Mouse (Mus musculus): ENCODE results near the gene Kcnj5. TPM values are rescaled to one million over a fixed set of nuclear protein-coding genes. Genes with fewer than 3 reads are reported as not detected.

Kcnj5 gene
- polyA plus RNA-seq, 1 experiment from 2014 or later, result 0.73 TPM

DNA sequence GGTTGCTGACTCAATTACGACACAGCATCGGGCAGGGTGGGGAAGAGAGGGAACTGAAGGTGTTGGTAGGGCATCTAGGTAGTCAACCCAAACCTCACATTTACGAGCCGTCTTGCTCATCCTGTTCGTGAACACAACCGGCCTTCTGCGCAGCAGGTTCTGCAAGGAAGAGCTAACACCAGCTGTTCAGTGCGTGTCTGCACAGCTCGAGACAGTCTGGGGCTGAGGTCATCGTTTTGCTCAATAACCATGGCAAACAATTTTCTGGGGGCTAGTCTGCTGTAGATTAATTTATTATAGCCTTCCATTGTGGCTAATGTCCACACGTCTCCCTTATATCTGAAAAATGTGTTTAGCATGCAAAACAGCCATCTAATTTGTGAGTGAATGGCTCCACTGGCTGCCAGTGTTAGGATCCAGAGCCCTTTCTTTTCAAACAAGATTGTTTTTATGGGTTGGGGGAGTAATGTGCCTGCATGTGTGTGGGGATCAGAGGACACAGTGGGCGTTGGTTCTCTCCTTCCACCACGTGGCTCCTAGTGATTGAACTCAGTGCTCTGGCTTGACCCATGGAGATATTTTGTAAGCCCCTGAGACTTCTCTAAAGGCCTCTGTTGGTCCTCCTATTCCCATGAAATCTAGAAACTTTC is 41.5 kb downstream of the Kcnj5 start:
- Histone ChIP-seq H3K36me3 (ENCODE audit: control insufficient read depth, insufficient read depth) (no peaks in the 10 kb centered on the region), H3K4me2 (ENCODE audit: low read length) (no peak overlapping the region), H3K9me3 (ENCODE audit: control insufficient read depth, low read length) (no peaks in the 10 kb centered on the region), H3K4me1 (replicated peaks; ENCODE audit: control insufficient read depth, insufficient read depth, low read length) (peaks cover 7% of the 10 kb centered on the region; the same call in 1 of the 2 replicates), H3K27ac (ENCODE audit: low read length) (no peak overlapping the region), H3K9ac (replicated peaks; ENCODE audit: low read depth, low read length) (no peak overlapping the region), H3K4me3 (replicated peaks; ENCODE audit: low read length) (no peak overlapping the region), H3K27me3 (replicated peaks; ENCODE audit: control insufficient read depth, insufficient read depth, low read length) (no peaks in the 10 kb centered on the region)
- WGBS, result 52% methylated on average over 13 of the region's 13 CpGs
- peak; percentile 55; the same call in 1 of the 2 replicates for ATAC-seq

DNA sequence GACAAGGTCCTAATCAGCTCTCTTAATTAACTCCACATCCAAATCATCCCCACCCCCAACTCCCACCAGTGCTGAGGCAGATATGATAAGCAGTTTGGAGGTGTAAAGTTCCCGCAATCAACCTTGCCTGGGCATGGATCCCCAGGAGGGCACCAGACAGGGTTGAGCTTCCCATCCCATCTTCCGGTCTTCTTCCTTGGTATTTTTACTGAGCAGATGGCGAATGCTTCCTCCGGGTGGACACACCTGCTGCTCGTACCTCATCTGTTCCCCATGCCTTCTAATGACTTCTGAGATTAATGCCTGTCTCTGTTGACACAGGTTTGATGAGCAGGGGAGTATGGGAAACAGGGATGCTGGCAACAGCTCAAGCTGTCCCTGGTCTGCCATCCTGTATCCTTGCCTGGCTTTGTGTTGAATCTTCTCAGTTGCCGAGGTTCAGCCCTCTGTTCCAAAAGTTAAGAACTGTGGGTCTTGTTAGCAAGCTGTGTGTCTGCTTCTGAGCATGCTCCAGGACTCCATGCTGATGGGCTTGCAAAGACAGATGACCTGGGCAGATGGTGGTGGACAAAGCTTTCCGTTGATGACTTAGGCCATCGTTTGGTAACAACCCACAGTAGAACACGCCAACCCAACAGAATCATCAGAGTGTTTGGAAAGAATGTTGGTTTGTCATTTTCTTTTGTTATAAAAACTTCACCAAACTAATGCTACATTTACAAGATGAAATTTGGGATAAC is 48.9 kb downstream of the Kcnj5 start:
- Histone ChIP-seq H3K27ac (ENCODE audit: low read length) (no peak overlapping the region), H3K9ac (replicated peaks; ENCODE audit: low read depth, low read length) (no peak overlapping the region), H3K4me2 (ENCODE audit: low read length) (no peak overlapping the region), H3K4me1 (replicated peaks; ENCODE audit: control insufficient read depth, insufficient read depth, low read length) (no peaks in the 10 kb centered on the region), H3K27me3 (replicated peaks; ENCODE audit: control insufficient read depth, insufficient read depth, low read length) (no peaks in the 10 kb centered on the region), H3K9me3 (ENCODE audit: control insufficient read depth, low read length) (no peaks in the 10 kb centered on the region), H3K36me3 (ENCODE audit: control insufficient read depth, insufficient read depth) (no peaks in the 10 kb centered on the region), H3K4me3 (replicated peaks; ENCODE audit: low read length) (no peak overlapping the region)
- 90% methylated on average over 9 of the region's 9 CpGs for WGBS
- ATAC-seq, result no peak

DNA sequence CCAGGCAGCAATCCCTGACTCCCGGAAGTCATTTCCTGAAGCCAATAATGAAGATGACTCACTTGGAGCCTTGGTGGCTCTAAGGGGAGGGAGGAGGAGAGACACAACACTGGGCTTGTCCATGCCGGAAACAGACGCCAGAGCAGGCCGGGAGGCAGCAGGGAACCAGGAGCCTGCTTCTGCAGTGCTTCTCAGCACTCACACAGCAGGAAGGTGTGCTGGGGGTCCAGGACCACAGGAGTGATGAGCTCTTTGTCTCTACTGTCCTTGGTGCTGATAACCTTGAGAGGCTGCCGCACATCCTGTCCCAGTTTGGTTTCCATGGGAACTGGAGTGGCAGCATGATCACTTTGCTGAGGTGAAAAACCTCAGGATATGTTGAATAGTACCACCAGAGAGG is 51.5 kb downstream of the Kcnj5 start:
- Histone ChIP-seq H3K9ac (replicated peaks; ENCODE audit: low read depth, low read length) (no peak overlapping the region), H3K27me3 (replicated peaks; ENCODE audit: control insufficient read depth, insufficient read depth, low read length) (no peaks in the 10 kb centered on the region), H3K4me3 (replicated peaks; ENCODE audit: low read length) (no peak overlapping the region), H3K9me3 (ENCODE audit: control insufficient read depth, low read length) (no peaks in the 10 kb centered on the region), H3K4me2 (ENCODE audit: low read length) (no peak overlapping the region), H3K4me1 (replicated peaks; ENCODE audit: control insufficient read depth, insufficient read depth, low read length) (no peaks in the 10 kb centered on the region), H3K36me3 (ENCODE audit: control insufficient read depth, insufficient read depth) (no peaks in the 10 kb centered on the region), H3K27ac (ENCODE audit: low read length) (no peak overlapping the region)
- 42% methylated on average over 5 of the region's 5 CpGs for WGBS
- ATAC-seq, result no peak

DNA sequence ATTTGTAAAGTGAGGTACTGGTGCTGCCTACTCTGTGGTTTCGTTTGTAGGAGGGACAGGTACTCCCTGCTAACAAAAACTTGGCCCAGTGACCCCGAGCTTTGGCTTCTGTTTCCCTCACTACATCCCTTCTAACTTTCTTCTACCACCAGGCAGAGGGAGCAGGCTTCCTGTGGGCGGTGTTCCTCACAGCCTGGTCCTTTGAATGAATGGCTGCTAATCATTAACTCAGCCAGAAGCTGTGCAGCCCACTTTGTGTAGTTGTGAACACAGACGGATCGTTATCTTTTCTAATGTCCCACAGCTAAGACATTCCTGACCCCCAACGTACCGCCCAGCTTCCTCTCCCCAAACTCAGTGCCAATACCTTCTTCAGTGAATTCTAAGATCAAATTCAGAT is 52.5 kb downstream of the Kcnj5 start:
- ATAC-seq, result no peak
- 27% methylated on average over 7 of the region's 7 CpGs for WGBS
- no peaks in the 10 kb centered on the region for H3K4me1 ChIP-seq (replicated peaks; ENCODE audit: control insufficient read depth, insufficient read depth, low read length)

DNA sequence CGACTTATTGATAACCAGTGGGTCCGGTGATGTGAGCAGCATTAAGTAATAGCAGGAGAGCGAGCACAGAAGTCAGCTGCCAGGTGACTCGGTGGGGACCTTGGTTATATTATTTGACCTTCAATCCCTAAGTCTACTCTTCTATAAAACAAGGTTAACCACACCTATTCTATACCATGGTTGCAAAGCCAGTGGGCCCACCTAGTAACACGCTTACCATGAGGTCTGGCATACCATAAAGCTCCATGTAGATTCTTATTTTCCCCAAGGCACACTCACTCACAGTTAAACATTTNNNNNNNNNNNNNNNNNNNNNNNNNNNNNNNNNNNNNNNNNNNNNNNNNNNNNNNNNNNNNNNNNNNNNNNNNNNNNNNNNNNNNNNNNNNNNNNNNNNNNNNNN is 60.6 kb downstream of the Kcnj5 start:
- Histone ChIP-seq H3K27ac (ENCODE audit: low read length) (no peak overlapping the region), H3K27me3 (replicated peaks; ENCODE audit: control insufficient read depth, insufficient read depth, low read length) (no peaks in the 10 kb centered on the region), H3K9me3 (ENCODE audit: control insufficient read depth, low read length) (no peaks in the 10 kb centered on the region), H3K4me3 (replicated peaks; ENCODE audit: low read length) (no peak overlapping the region), H3K36me3 (ENCODE audit: control insufficient read depth, insufficient read depth) (no peaks in the 10 kb centered on the region), H3K4me2 (ENCODE audit: low read length) (no peak overlapping the region), H3K9ac (replicated peaks; ENCODE audit: low read depth, low read length) (no peak overlapping the region), H3K4me1 (replicated peaks; ENCODE audit: control insufficient read depth, insufficient read depth, low read length) (no peaks in the 10 kb centered on the region)
- ATAC-seq, result no peak
- 91% methylated on average over 5 of the region's 5 CpGs for WGBS

More for the DNA sequence above, 52.5 kb downstream of the Kcnj5 start:
- Histone ChIP-seq H3K4me3 (replicated peaks; ENCODE audit: low read length) (no peak overlapping the region), H3K9ac (replicated peaks; ENCODE audit: low read depth, low read length) (no peak overlapping the region), H3K4me2 (ENCODE audit: low read length) (no peak overlapping the region), H3K27ac (ENCODE audit: low read length) (no peak overlapping the region), H3K27me3 (replicated peaks; ENCODE audit: control insufficient read depth, insufficient read depth, low read length) (no peaks in the 10 kb centered on the region), H3K36me3 (ENCODE audit: control insufficient read depth, insufficient read depth) (no peaks in the 10 kb centered on the region), H3K9me3 (ENCODE audit: control insufficient read depth, low read length) (no peaks in the 10 kb centered on the region)

DNA sequence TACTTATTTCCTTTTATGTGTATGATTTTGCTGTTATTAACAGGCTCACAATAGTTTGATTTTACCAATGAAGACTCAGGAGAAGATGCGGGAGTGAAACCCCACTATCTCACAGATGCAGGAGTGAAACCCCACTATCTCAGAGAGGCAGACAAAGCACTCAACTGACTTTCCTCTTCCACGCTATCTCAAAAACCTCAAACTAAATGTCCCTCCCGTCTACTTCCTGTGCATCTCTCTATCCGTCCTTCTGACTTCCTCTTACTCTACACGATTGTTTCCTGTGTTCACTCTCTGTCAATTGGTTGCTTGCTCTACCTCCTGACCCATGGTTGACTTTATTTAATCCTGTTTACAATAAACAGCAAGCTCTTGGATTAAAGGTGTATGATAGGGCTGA is 63.7 kb downstream of the Kcnj5 start:
- no peak for ATAC-seq
- Histone ChIP-seq H3K9me3 (ENCODE audit: control insufficient read depth, low read length) (no peaks in the 10 kb centered on the region), H3K4me2 (ENCODE audit: low read length) (no peak overlapping the region), H3K4me3 (replicated peaks; ENCODE audit: low read length) (no peak overlapping the region), H3K27me3 (replicated peaks; ENCODE audit: control insufficient read depth, insufficient read depth, low read length) (no peaks in the 10 kb centered on the region), H3K27ac (ENCODE audit: low read length) (no peak overlapping the region), H3K4me1 (replicated peaks; ENCODE audit: control insufficient read depth, insufficient read depth, low read length) (no peaks in the 10 kb centered on the region), H3K9ac (replicated peaks; ENCODE audit: low read depth, low read length) (no peak overlapping the region), H3K36me3 (ENCODE audit: control insufficient read depth, insufficient read depth) (no peaks in the 10 kb centered on the region)
- 92% methylated on average over 5 of the region's 5 CpGs for WGBS

DNA sequence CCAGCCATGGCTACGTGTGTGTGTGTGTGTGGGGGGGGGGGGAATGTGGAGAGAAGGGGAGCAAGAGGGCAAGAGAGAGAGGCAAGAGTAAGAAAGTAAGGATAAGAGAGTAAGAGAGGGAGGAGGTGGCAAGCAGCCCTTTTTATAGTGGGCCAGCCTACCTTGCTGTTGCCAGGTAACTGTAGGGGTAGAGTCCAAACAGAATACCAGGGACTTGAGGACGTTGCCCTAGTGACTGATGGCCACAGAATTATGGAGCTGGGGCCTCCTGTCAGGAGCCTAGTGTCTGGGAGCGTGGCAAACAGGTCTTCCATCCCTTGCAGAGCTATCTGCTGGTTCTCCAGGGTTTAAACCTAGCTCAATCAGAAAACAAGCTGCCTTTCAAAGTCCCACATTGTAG is 64.4 kb downstream of the Kcnj5 start:
- ATAC-seq, result no peak
- 68% methylated on average over 3 of the region's 3 CpGs for WGBS
- no peak overlapping the region for H3K9ac ChIP-seq (replicated peaks; ENCODE audit: low read depth, low read length)

DNA sequence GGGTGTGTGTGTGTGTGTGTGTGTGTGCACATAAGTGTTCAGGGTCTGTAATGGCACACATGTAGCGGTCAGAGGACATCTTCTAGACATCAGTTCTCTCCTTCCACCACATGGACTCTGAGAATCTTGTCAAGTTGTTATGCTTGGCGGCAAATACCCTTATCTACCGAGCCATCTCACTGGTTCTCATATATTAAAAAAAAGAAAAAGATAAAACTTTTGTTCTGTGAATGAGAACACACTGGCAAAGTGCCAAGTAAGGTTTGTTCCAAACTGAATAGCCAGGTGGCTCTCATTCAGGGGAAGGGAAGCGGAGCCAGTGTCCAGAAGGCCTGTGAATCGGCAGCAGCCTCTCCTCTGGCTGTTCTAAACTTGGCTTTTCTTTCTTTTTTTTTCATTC is 66.1 kb downstream of the Kcnj5 start:
- WGBS, result 85% methylated on average over 5 of the region's 5 CpGs
- H3K36me3 ChIP-seq (ENCODE audit: control insufficient read depth, insufficient read depth), result no peaks in the 10 kb centered on the region
- no peak for ATAC-seq

More for the DNA sequence above, 64.4 kb downstream of the Kcnj5 start:
- Histone ChIP-seq H3K4me1 (replicated peaks; ENCODE audit: control insufficient read depth, insufficient read depth, low read length) (no peaks in the 10 kb centered on the region), H3K4me2 (ENCODE audit: low read length) (no peak overlapping the region), H3K9me3 (ENCODE audit: control insufficient read depth, low read length) (no peaks in the 10 kb centered on the region), H3K27me3 (replicated peaks; ENCODE audit: control insufficient read depth, insufficient read depth, low read length) (no peaks in the 10 kb centered on the region), H3K27ac (ENCODE audit: low read length) (no peak overlapping the region), H3K4me3 (replicated peaks; ENCODE audit: low read length) (no peak overlapping the region), H3K36me3 (ENCODE audit: control insufficient read depth, insufficient read depth) (no peaks in the 10 kb centered on the region)

DNA sequence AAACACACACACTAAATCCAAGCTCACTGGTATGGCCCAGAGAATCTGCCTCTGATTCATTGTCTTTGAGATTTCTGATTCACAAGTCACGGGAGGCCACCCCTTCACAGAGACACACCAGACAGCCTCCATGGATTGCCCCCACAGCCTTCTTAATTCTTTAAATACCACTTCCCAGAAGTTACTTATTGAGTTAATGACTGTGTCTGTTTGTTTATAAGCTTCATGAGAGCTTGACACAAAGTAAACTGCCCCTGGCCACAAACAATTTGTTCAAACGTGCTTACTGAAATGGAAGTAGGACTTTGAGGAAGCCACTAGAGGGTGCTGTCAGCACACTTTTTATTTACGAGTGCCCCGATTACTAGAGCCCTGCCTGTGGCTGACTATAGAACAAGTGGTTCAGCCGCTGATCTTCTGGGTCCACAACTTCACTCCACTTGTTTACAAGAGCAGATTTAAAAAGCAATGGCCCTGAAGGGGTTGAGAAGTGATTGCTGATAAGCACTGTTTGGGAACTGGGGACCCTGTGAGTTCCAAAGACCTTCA is 72.2 kb downstream of the Kcnj5 start:
- 16% methylated on average over 5 of the region's 5 CpGs for WGBS
- peak; percentile 70 for ATAC-seq
- peaks cover 2% of the 10 kb centered on the region; the same call in 1 of the 2 replicates for H3K27me3 ChIP-seq (replicated peaks; ENCODE audit: control insufficient read depth, insufficient read depth, low read length)
- no peak overlapping the region for H3K27ac ChIP-seq (ENCODE audit: low read length)
- H3K4me3 ChIP-seq (replicated peaks; ENCODE audit: low read length), result no peak overlapping the region
- H3K4me2 ChIP-seq (ENCODE audit: low read length), result no peak overlapping the region
- H3K9me3 ChIP-seq (ENCODE audit: control insufficient read depth, low read length), result no peaks in the 10 kb centered on the region
- no peak overlapping the region for H3K9ac ChIP-seq (replicated peaks; ENCODE audit: low read depth, low read length)
- H3K36me3 ChIP-seq (ENCODE audit: control insufficient read depth, insufficient read depth), result no peaks in the 10 kb centered on the region
- no peaks in the 10 kb centered on the region for H3K4me1 ChIP-seq (replicated peaks; ENCODE audit: control insufficient read depth, insufficient read depth, low read length)

More for the DNA sequence above, 66.1 kb downstream of the Kcnj5 start:
- H3K27me3 ChIP-seq (replicated peaks; ENCODE audit: control insufficient read depth, insufficient read depth, low read length), result no peaks in the 10 kb centered on the region
- H3K27ac ChIP-seq (ENCODE audit: low read length), result no peak overlapping the region
- H3K4me1 ChIP-seq (replicated peaks; ENCODE audit: control insufficient read depth, insufficient read depth, low read length), result no peaks in the 10 kb centered on the region
- no peak overlapping the region for H3K4me2 ChIP-seq (ENCODE audit: low read length)
- no peaks in the 10 kb centered on the region for H3K9me3 ChIP-seq (ENCODE audit: control insufficient read depth, low read length)
- no peak overlapping the region for H3K9ac ChIP-seq (replicated peaks; ENCODE audit: low read depth, low read length)
- H3K4me3 ChIP-seq (replicated peaks; ENCODE audit: low read length), result no peak overlapping the region
